Mouse (Mus musculus): ENCODE data around the gene Cdr2l. TPM values are rescaled to one million over a fixed set of nuclear protein-coding genes. Genes with fewer than 3 reads are reported as not detected.
A peak's percentile ranks its signal among the peaks of the same experiment; 100 is the strongest.
"Not testable (repeated sequence)": the region's sequence is repeated elsewhere in the genome, so short reads cannot be mapped to it uniquely, and the experiment has no call there.

Cdr2l gene
- total and polyA plus RNA-seq, 3 experiments: 4.5 to 6.2 (median 4.5) TPM

- H3K4me1 ChIP-seq (ENCODE audit: control insufficient read depth, insufficient read depth, low read length): peaks cover 6% of the 10 kb centered on the region
- H3K27me3 ChIP-seq (ENCODE audit: control insufficient read depth, insufficient read depth, low read length): no peaks in the 10 kb centered on the region
- no peak overlapping the region for H3K4me3 ChIP-seq
- 91% methylated on average over 7 of the region's 7 CpGs for WGBS
- TF ChIP-seq EP300 (IDR thresholded peaks at IDR 0.05; ENCODE audit: insufficient read depth, low read depth, low read length): no peak
- peak; percentile 16 for TF ChIP-seq CTCF (IDR thresholded peaks at IDR 0.05)
- H3K9ac ChIP-seq (ENCODE audit: low read depth, low read length): no peak overlapping the region
- DNase-seq: no peak
- H3K36me3 ChIP-seq (ENCODE audit: control insufficient read depth, insufficient read depth, low read length): no peaks in the 10 kb centered on the region
- intact Hi-C loops (cut with DNase I): no loop called here
- no peak overlapping the region for H3K27ac ChIP-seq
- H3K79me2 ChIP-seq (replicated peaks; ENCODE audit: control insufficient read depth, insufficient read depth, low read length): no peaks in the 10 kb centered on the region
Measured at GRCm38 (mm10) chr11:115377854-115378253, 3.9 kb upstream of the Cdr2l start.

- no peaks in the 10 kb centered on the region for H3K36me3 ChIP-seq (ENCODE audit: control insufficient read depth, insufficient read depth, low read length)
- H3K4me1 ChIP-seq (ENCODE audit: control insufficient read depth, insufficient read depth, low read length): peaks cover 6% of the 10 kb centered on the region
- peak overlapping the region; percentile 4; the same call in 1 of the 2 replicates for H3K9ac ChIP-seq (ENCODE audit: low read depth, low read length)
- H3K27ac ChIP-seq: peak overlapping the region; percentile 84
- intact Hi-C loops (cut with DNase I): no loop called here
- WGBS: 23% methylated on average over 9 of the region's 9 CpGs
- H3K79me2 ChIP-seq (replicated peaks; ENCODE audit: control insufficient read depth, insufficient read depth, low read length): no peaks in the 10 kb centered on the region
- TF ChIP-seq POLR2A (IDR thresholded peaks at IDR 0.05; ENCODE audit: insufficient read depth, low read depth, low read length) (no peak), CTCF (IDR thresholded peaks at IDR 0.05) (no peak), EP300 (IDR thresholded peaks at IDR 0.05; ENCODE audit: insufficient read depth, low read depth, low read length) (no peak)
- H3K27me3 ChIP-seq (ENCODE audit: control insufficient read depth, insufficient read depth, low read length): no peaks in the 10 kb centered on the region
- no peak for DNase-seq
- peak overlapping the region; percentile 76 for H3K4me3 ChIP-seq
Measured at GRCm38 (mm10) chr11:115381276-115381675, 440 bp upstream of the Cdr2l start.

GRCm38 (mm10) chr11:115382891-115383290 is 1.2 kb downstream of the Cdr2l start:
- Histone ChIP-seq H3K36me3 (ENCODE audit: control insufficient read depth, insufficient read depth, low read length) (no peaks in the 10 kb centered on the region), H3K4me1 (ENCODE audit: control insufficient read depth, insufficient read depth, low read length) (peaks cover 6% of the 10 kb centered on the region), H3K79me2 (replicated peaks; ENCODE audit: control insufficient read depth, insufficient read depth, low read length) (no peaks in the 10 kb centered on the region), H3K9ac (ENCODE audit: low read depth, low read length) (no peak overlapping the region), H3K4me3 (peak overlapping the region; percentile 76), H3K27ac (peak overlapping the region; percentile 84; the same call in 1 of the 2 replicates), H3K27me3 (ENCODE audit: control insufficient read depth, insufficient read depth, low read length) (no peaks in the 10 kb centered on the region)
- no peak for DNase-seq
- intact Hi-C loops (cut with DNase I): loop anchor here (2.0 kb wide), 1 partner anchor 20 kb away; the partner anchor contains the start of gene Mrpl58
- no peak for TF ChIP-seq EP300 (IDR thresholded peaks at IDR 0.05; ENCODE audit: insufficient read depth, low read depth, low read length)
- TF ChIP-seq CTCF (IDR thresholded peaks at IDR 0.05): no peak
- no peak for TF ChIP-seq POLR2A (IDR thresholded peaks at IDR 0.05; ENCODE audit: insufficient read depth, low read depth, low read length)
- WGBS: 32% methylated on average over 5 of the region's 5 CpGs

- 41% methylated on average over 16 of the region's 16 CpGs for WGBS
- H3K27ac ChIP-seq: no peak overlapping the region; the same call in 1 of the 2 replicates
Measured at GRCm38 (mm10) chr11:115383701-115384474, 2.2 kb downstream of the Cdr2l start.

GRCm38 (mm10) chr11:115384587-115384986 is 2.9 kb downstream of the Cdr2l start:
- 62% methylated on average over 5 of the region's 5 CpGs for WGBS
- peaks cover 6% of the 10 kb centered on the region for H3K4me1 ChIP-seq (ENCODE audit: control insufficient read depth, insufficient read depth, low read length)
- TF ChIP-seq EP300 (IDR thresholded peaks at IDR 0.05; ENCODE audit: insufficient read depth, low read depth, low read length) (no peak), POLR2A (IDR thresholded peaks at IDR 0.05; ENCODE audit: insufficient read depth, low read depth, low read length) (no peak), CTCF (IDR thresholded peaks at IDR 0.05) (no peak)
- intact Hi-C loops (cut with DNase I): no loop called here
- H3K79me2 ChIP-seq (replicated peaks; ENCODE audit: control insufficient read depth, insufficient read depth, low read length): no peaks in the 10 kb centered on the region
- H3K27me3 ChIP-seq (ENCODE audit: control insufficient read depth, insufficient read depth, low read length): no peaks in the 10 kb centered on the region
- H3K9ac ChIP-seq (ENCODE audit: low read depth, low read length): no peak overlapping the region
- no peak overlapping the region for H3K27ac ChIP-seq
- no peak overlapping the region for H3K4me3 ChIP-seq
- DNase-seq: no peak
- no peaks in the 10 kb centered on the region for H3K36me3 ChIP-seq (ENCODE audit: control insufficient read depth, insufficient read depth, low read length)

More at GRCm38 (mm10) chr11:115383701-115384474, 2.2 kb downstream of the Cdr2l start:
- peak; percentile 18 to 39 for DNase-seq
- intact Hi-C loops (cut with DNase I): loop anchor here (2.0 kb wide), 1 partner anchor 19 kb away; the partner anchor contains the start of gene Mrpl58
- Histone ChIP-seq H3K27me3 (ENCODE audit: control insufficient read depth, insufficient read depth, low read length) (no peaks in the 10 kb centered on the region), H3K4me3 (no peak overlapping the region), H3K4me1 (ENCODE audit: control insufficient read depth, insufficient read depth, low read length) (peaks cover 6% of the 10 kb centered on the region), H3K36me3 (ENCODE audit: control insufficient read depth, insufficient read depth, low read length) (no peaks in the 10 kb centered on the region), H3K9ac (ENCODE audit: low read depth, low read length) (0 out of 2 replicates have a peak overlapping the region, but pooled peaks have one; percentile 17), H3K79me2 (replicated peaks; ENCODE audit: control insufficient read depth, insufficient read depth, low read length) (no peaks in the 10 kb centered on the region)
- no peak for TF ChIP-seq CTCF (IDR thresholded peaks at IDR 0.05)
- no peak for TF ChIP-seq POLR2A (IDR thresholded peaks at IDR 0.05; ENCODE audit: insufficient read depth, low read depth, low read length)
- TF ChIP-seq EP300 (IDR thresholded peaks at IDR 0.05; ENCODE audit: insufficient read depth, low read depth, low read length): no peak

- H3K9ac ChIP-seq (ENCODE audit: low read depth, low read length); H3K4me1 ChIP-seq (ENCODE audit: control insufficient read depth, insufficient read depth, low read length); DNase-seq; H3K4me3 ChIP-seq; H3K36me3 ChIP-seq (ENCODE audit: control insufficient read depth, insufficient read depth, low read length); H3K79me2 ChIP-seq (replicated peaks; ENCODE audit: control insufficient read depth, insufficient read depth, low read length); H3K27me3 ChIP-seq (ENCODE audit: control insufficient read depth, insufficient read depth, low read length); intact Hi-C loops (cut with DNase I); H3K27ac ChIP-seq: not testable (repeated sequence)
- 83% methylated on average over 3 of the region's 3 CpGs for WGBS
Measured at GRCm38 (mm10) chr11:115386859-115387258, 5.1 kb downstream of the Cdr2l start.

Measured in heart, adult 2 months (tissue).